Mouse (Mus musculus): Measurements from ENCODE around the gene Hoxa9. TPM values are rescaled to one million over a fixed set of nuclear protein-coding genes. Genes with fewer than 3 reads are reported as not detected.

Gene Hoxa9
- polyA plus RNA-seq (2015; fragmentation: Nextera tagmentation; extraction: Ambion mirVana) = 0.06 and 0.41 TPM in 2 replicates

- WGBS = 2% methylated on average over 20 of the region's 36 CpGs
Observed at GRCm38 (mm10) chr6:52230516-52231165, at the start of gene Hoxa9. Gene Hoxa9 (minus strand): TSS chr6:52231089.

DNA sequence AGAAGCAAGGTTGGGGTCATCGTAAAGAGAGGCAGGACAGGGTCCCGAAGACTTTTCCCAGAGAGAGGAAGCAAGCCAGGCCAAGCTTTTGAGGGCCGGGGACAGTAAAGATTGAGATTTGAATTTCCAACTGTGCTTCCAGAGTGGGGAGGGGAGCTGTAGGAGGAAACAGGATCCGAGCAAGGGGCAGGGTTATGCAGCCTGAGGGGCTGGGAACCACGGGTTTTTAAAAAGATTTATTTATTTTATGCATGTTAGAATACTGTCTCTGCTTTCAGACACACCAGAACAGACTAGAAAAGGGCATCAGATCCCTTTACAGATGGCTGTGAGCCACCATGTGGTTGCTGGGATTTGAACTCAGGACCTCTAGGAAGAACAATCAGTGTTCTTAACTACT is 46.0 kb upstream of the Hoxa9 start:
- H3K27me3 ChIP-seq (ENCODE audit: control insufficient read depth, insufficient read depth, low read depth, low read length) = peaks cover 73% of the 10 kb centered on the region
- ATAC-seq (ENCODE audit: low read depth) = no peak
- 9% methylated on average over 5 of the region's 5 CpGs for WGBS

More at GRCm38 (mm10) chr6:52230516-52231165, at the start of gene Hoxa9:
- peaks cover 7% of the 10 kb centered on the region for H3K4me1 ChIP-seq (replicated peaks; ENCODE audit: control insufficient read depth, insufficient read depth, low read length)
- H3K9ac ChIP-seq (ENCODE audit: low read length) = no peak within 1 kb of the TSS
- no peak within 1 kb of the TSS for H3K4me2 ChIP-seq (ENCODE audit: low read depth, low read length)
- H3K27ac ChIP-seq (ENCODE audit: low read length) = no peak within 1 kb of the TSS
- no peaks in the 10 kb centered on the region for H3K36me3 ChIP-seq (ENCODE audit: control insufficient read depth, insufficient read depth, low read length)
- peaks cover 91% of the 10 kb centered on the region for H3K27me3 ChIP-seq (ENCODE audit: control insufficient read depth, insufficient read depth, low read depth, low read length)
- peak; percentile 18; the same call in 1 of the 2 replicates for ATAC-seq (ENCODE audit: low read depth)
- no peak within 1 kb of the TSS for H3K4me3 ChIP-seq (ENCODE audit: low read length)
- H3K9me3 ChIP-seq (ENCODE audit: control insufficient read depth, low read length) = no peaks in the 10 kb centered on the region

GRCm38 (mm10) chr6:52276382-52276781 is 45.5 kb upstream of the Hoxa9 start:
- Histone ChIP-seq H3K36me3 (ENCODE audit: control insufficient read depth, insufficient read depth, low read length) (no peaks in the 10 kb centered on the region), H3K4me1 (replicated peaks; ENCODE audit: control insufficient read depth, insufficient read depth, low read length) (no peaks in the 10 kb centered on the region), H3K27me3 (ENCODE audit: control insufficient read depth, insufficient read depth, low read depth, low read length) (peaks cover 73% of the 10 kb centered on the region), H3K4me3 (ENCODE audit: low read length) (no peak overlapping the region), H3K9ac (ENCODE audit: low read length) (no peak overlapping the region), H3K27ac (ENCODE audit: low read length) (no peak overlapping the region), H3K4me2 (ENCODE audit: low read depth, low read length) (no peak overlapping the region), H3K9me3 (ENCODE audit: control insufficient read depth, low read length) (no peaks in the 10 kb centered on the region)
- no peak for ATAC-seq (ENCODE audit: low read depth)
- 3% methylated on average over 6 of the region's 6 CpGs for WGBS

More for the DNA sequence above, 46.0 kb upstream of the Hoxa9 start:
- Histone ChIP-seq H3K9ac (ENCODE audit: low read length) (no peak overlapping the region), H3K9me3 (ENCODE audit: control insufficient read depth, low read length) (no peaks in the 10 kb centered on the region), H3K4me1 (replicated peaks; ENCODE audit: control insufficient read depth, insufficient read depth, low read length) (no peaks in the 10 kb centered on the region), H3K36me3 (ENCODE audit: control insufficient read depth, insufficient read depth, low read length) (no peaks in the 10 kb centered on the region), H3K4me2 (ENCODE audit: low read depth, low read length) (no peak overlapping the region), H3K27ac (ENCODE audit: low read length) (no peak overlapping the region), H3K4me3 (ENCODE audit: low read length) (no peak overlapping the region)

GRCm38 (mm10) chr6:52275563-52276280 is 44.8 kb upstream of the Hoxa9 start:
- no peak overlapping the region for H3K9ac ChIP-seq (ENCODE audit: low read length)
- WGBS = 12% methylated on average over 8 of the region's 8 CpGs
- no peaks in the 10 kb centered on the region for H3K9me3 ChIP-seq (ENCODE audit: control insufficient read depth, low read length)
- peaks cover 73% of the 10 kb centered on the region for H3K27me3 ChIP-seq (ENCODE audit: control insufficient read depth, insufficient read depth, low read depth, low read length)
- H3K27ac ChIP-seq (ENCODE audit: low read length) = no peak overlapping the region
- H3K4me3 ChIP-seq (ENCODE audit: low read length) = no peak overlapping the region
- H3K36me3 ChIP-seq (ENCODE audit: control insufficient read depth, insufficient read depth, low read length) = no peaks in the 10 kb centered on the region
- no peak for ATAC-seq (ENCODE audit: low read depth)
- no peak overlapping the region for H3K4me2 ChIP-seq (ENCODE audit: low read depth, low read length)
- H3K4me1 ChIP-seq (replicated peaks; ENCODE audit: control insufficient read depth, insufficient read depth, low read length) = no peaks in the 10 kb centered on the region

DNA sequence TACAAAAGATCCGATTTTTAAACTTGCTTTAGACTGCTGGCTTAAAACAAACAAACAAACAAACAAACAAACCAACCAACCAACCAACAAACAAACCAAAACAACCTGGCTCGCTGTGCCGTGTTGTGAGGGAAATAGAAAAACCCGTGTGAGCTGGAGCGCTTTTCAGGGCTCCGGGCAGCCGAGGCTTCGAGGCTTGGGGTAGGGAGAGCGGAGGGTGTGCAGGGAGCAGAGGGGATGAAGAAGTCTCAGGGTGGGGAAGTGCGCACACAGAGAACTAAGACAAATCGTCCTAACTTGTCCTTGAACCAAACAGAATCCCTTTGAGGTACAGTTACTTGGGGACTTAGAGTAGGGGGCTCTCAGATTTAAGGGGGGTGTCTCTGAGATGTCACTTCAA is 43.7 kb upstream of the Hoxa9 start:
- no peak overlapping the region for H3K27ac ChIP-seq (ENCODE audit: low read length)
- no peaks in the 10 kb centered on the region for H3K4me1 ChIP-seq (replicated peaks; ENCODE audit: control insufficient read depth, insufficient read depth, low read length)
- H3K4me2 ChIP-seq (ENCODE audit: low read depth, low read length) = no peak overlapping the region
- peaks cover 82% of the 10 kb centered on the region for H3K27me3 ChIP-seq (ENCODE audit: control insufficient read depth, insufficient read depth, low read depth, low read length)
- 4% methylated on average over 11 of the region's 11 CpGs for WGBS
- H3K4me3 ChIP-seq (ENCODE audit: low read length) = no peak overlapping the region
- no peaks in the 10 kb centered on the region for H3K9me3 ChIP-seq (ENCODE audit: control insufficient read depth, low read length)
- H3K36me3 ChIP-seq (ENCODE audit: control insufficient read depth, insufficient read depth, low read length) = no peaks in the 10 kb centered on the region
- H3K9ac ChIP-seq (ENCODE audit: low read length) = no peak overlapping the region
- no peak for ATAC-seq (ENCODE audit: low read depth)

GRCm38 (mm10) chr6:52273656-52274280 is 42.9 kb upstream of the Hoxa9 start:
- no peak for ATAC-seq (ENCODE audit: low read depth)
- no peaks in the 10 kb centered on the region for H3K9me3 ChIP-seq (ENCODE audit: control insufficient read depth, low read length)
- H3K27me3 ChIP-seq (ENCODE audit: control insufficient read depth, insufficient read depth, low read depth, low read length) = peaks cover 87% of the 10 kb centered on the region
- H3K27ac ChIP-seq (ENCODE audit: low read length) = no peak overlapping the region
- H3K4me3 ChIP-seq (ENCODE audit: low read length) = no peak overlapping the region
- WGBS = 5% methylated on average over 22 of the region's 22 CpGs
- no peaks in the 10 kb centered on the region for H3K4me1 ChIP-seq (replicated peaks; ENCODE audit: control insufficient read depth, insufficient read depth, low read length)
- H3K36me3 ChIP-seq (ENCODE audit: control insufficient read depth, insufficient read depth, low read length) = no peaks in the 10 kb centered on the region
- no peak overlapping the region for H3K4me2 ChIP-seq (ENCODE audit: low read depth, low read length)
- H3K9ac ChIP-seq (ENCODE audit: low read length) = no peak overlapping the region

- Histone ChIP-seq H3K9me3 (ENCODE audit: control insufficient read depth, low read length) (no peaks in the 10 kb centered on the region), H3K9ac (ENCODE audit: low read length) (no peak overlapping the region), H3K4me2 (ENCODE audit: low read depth, low read length) (no peak overlapping the region), H3K4me3 (ENCODE audit: low read length) (no peak overlapping the region), H3K27ac (ENCODE audit: low read length) (no peak overlapping the region), H3K4me1 (replicated peaks; ENCODE audit: control insufficient read depth, insufficient read depth, low read length) (no peaks in the 10 kb centered on the region), H3K27me3 (ENCODE audit: control insufficient read depth, insufficient read depth, low read depth, low read length) (peaks cover 92% of the 10 kb centered on the region), H3K36me3 (ENCODE audit: control insufficient read depth, insufficient read depth, low read length) (no peaks in the 10 kb centered on the region)
- no peak for ATAC-seq (ENCODE audit: low read depth)
- 19% methylated on average over 22 of the region's 22 CpGs for WGBS
Observed at GRCm38 (mm10) chr6:52272766-52273655, 42.1 kb upstream of the Hoxa9 start.

DNA sequence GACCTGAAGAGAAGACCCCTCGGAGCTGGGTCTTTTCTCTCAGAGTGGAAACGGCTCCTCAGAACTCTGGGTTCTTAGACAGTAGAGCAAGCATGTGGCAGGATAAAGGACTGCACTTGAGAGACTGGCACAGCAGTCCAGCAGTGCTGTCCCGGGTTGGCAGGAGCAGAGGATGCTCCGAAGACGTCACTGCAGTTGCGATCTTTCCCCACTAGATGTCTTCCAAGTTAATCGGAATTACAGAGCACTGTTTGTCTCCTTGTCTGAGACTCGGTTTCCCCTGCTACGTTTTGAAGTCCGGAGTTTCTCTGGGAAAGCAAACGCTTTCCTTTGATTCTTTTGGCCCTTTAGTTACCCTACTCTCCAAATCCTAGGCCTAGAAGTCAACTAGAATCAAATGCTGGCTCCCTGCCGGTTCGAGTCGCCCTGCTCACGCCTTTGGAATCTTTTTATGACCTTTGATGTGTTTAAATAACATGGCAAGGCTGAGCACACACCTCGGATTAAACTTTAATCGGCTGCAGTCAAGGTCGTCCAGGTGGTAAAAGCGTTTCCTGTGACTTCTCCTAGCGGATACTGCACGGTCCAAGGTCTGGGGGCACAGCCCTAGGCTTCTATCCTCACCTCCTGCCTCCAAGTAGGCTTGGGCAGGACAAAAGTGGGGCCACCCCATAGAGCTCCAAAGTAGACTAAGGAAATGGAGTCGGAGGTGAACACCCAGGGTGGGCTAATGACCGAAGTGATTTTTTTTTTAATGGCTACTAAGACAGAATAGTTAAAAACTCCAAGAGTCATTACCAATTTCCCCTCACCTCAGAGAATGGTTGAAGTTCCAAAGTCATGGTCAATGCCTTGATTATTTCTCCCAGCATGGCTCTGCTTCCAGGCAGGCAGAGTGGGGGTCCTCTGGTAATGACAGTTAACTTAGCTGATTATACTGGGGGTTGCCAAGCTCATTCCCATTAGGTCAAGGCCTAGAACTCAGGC is 39.9 kb upstream of the Hoxa9 start:
- H3K4me1 ChIP-seq (replicated peaks; ENCODE audit: control insufficient read depth, insufficient read depth, low read length) = no peaks in the 10 kb centered on the region
- H3K4me2 ChIP-seq (ENCODE audit: low read depth, low read length) = no peak overlapping the region
- H3K4me3 ChIP-seq (ENCODE audit: low read length) = no peak overlapping the region
- WGBS = 8% methylated on average over 23 of the region's 23 CpGs
- no peaks in the 10 kb centered on the region for H3K36me3 ChIP-seq (ENCODE audit: control insufficient read depth, insufficient read depth, low read length)
- no peaks in the 10 kb centered on the region for H3K9me3 ChIP-seq (ENCODE audit: control insufficient read depth, low read length)
- H3K27me3 ChIP-seq (ENCODE audit: control insufficient read depth, insufficient read depth, low read depth, low read length) = peaks cover 89% of the 10 kb centered on the region
- ATAC-seq (ENCODE audit: low read depth) = no peak
- no peak overlapping the region for H3K9ac ChIP-seq (ENCODE audit: low read length)
- no peak overlapping the region for H3K27ac ChIP-seq (ENCODE audit: low read length)
